Mouse (Mus musculus): ENCODE measurements around the gene Fam173b. TPM values are rescaled to one million over a fixed set of nuclear protein-coding genes. Genes with fewer than 3 reads are reported as not detected.
A peak's percentile ranks its signal among the peaks of the same experiment; 100 is the strongest.

Fam173b gene
- 13.8 and 15.9 TPM in 2 replicates for polyA plus RNA-seq (2015; fragmentation: Nextera tagmentation; extraction: Ambion mirVana)

DNA sequence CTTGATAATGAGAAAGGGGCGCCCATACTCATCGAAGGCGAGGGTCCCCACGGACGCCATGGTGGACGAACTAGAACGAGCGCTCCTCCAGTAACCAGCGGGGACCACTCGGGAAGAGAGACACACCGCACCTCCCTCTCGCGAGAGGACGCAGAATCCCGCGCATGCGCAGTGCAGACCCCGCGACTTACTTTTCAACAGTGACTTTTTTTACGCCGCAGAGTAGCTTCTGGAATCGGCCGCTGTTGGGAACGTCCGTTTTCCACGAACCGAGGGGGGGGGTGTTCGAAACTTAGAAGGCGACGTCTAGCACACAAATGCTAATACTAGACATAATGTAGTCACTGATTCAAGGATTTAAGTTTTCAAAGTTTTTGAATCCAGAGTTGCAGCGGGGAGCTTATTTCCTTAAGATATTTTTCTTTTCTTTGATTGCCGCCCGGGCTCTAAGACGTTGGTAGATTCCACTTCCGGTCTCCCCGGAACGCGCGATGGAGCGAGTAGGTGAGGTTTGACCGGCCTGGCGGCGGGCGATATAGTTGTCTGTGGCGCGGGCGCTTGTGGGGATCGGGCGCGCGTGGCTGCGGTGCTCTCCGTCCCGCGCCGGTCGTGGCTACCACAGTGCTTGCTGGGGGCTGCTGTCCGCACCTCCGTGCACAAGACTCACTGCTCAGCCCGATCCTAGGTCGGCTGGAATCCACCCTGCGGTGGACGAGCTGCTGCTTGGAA, at the start of gene Fam173b, which contains the start of gene Cct5:
Gene Fam173b (plus strand): TSS at position 207 of the 729 bp plus-strand sequence.
Gene Cct5 (minus strand): TSS at position 159 of the 729 bp plus-strand sequence.
- H3K4me3 ChIP-seq, result peak within 1 kb of the TSS; percentile 88
- H3K4me1 ChIP-seq, result peaks cover 27% of the 10 kb centered on the region
- no peaks in the 10 kb centered on the region for H3K9me3 ChIP-seq
- H3K27ac ChIP-seq, result peak within 1 kb of the TSS; percentile 96
- WGBS, result under 1% methylated on average over 63 of the region's 63 CpGs
- peak within 1 kb of the TSS; percentile 96 for H3K9ac ChIP-seq
- ATAC-seq (ENCODE audit: borderline replicate concordance, extremely low read depth, low FRiP score, low TSS enrichment), result peak; percentile 90
- H3K36me3 ChIP-seq, result peaks cover 8% of the 10 kb centered on the region; the same call in 1 of the 2 replicates
- H3K4me2 ChIP-seq, result peak within 1 kb of the TSS; percentile 77
- no peaks in the 10 kb centered on the region for H3K27me3 ChIP-seq

DNA sequence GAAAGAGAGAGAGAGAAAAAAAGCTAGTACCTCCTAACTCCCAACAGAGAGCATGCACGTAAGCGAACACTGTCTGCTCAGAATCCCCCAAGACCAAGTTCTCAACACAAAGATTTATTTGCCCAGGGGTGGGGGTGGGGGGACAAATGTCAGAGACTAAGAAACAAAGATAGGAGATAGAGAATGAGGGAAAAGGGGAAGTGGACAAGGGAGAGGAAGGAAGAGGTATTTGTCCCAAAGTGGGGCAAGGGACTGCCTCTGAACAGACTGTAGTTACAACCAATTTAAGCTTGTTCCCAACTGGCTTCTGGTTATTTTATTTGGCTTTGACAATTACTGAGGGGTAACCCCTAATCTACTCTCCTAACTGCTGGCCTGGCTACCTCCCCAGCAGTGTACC, 46.8 kb upstream of the Fam173b start:
- no peaks in the 10 kb centered on the region for H3K9me3 ChIP-seq
- no peak overlapping the region for H3K4me3 ChIP-seq
- no peaks in the 10 kb centered on the region for H3K27me3 ChIP-seq
- no peak overlapping the region for H3K4me2 ChIP-seq
- H3K4me1 ChIP-seq, result no peaks in the 10 kb centered on the region
- WGBS, result 94% methylated on average over 2 of the region's 2 CpGs
- H3K9ac ChIP-seq, result no peak overlapping the region
- H3K36me3 ChIP-seq, result no peaks in the 10 kb centered on the region
- no peak for ATAC-seq (ENCODE audit: borderline replicate concordance, extremely low read depth, low FRiP score, low TSS enrichment)
- H3K27ac ChIP-seq, result no peak overlapping the region

DNA sequence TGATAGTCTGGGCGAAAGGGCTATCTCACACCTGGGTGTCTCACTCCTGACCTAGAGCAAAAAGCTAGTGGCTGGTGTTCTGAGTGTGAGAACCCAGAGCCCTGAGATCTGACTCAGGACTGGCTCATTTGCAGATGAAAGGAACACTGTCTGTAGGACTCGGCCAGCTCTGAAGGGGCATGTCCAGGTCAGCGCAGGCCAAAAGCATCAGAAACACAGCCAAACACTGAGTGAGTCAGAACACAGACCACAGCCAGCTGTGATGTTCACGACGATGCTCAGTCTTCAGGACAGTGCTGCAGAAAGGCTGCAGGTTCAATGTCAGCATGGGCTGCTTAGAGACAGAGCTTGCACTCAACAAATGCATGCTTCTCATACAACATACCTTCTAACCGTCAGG, 40.3 kb upstream of the Fam173b start:
- peaks cover 13% of the 10 kb centered on the region; the same call in 1 of the 2 replicates for H3K4me1 ChIP-seq
- H3K9ac ChIP-seq, result no peak overlapping the region
- no peaks in the 10 kb centered on the region for H3K9me3 ChIP-seq
- no peaks in the 10 kb centered on the region for H3K36me3 ChIP-seq
- H3K4me3 ChIP-seq, result no peak overlapping the region
- 81% methylated on average over 6 of the region's 6 CpGs for WGBS
- H3K4me2 ChIP-seq, result no peak overlapping the region
- H3K27ac ChIP-seq, result no peak overlapping the region
- no peak for ATAC-seq (ENCODE audit: borderline replicate concordance, extremely low read depth, low FRiP score, low TSS enrichment)
- no peaks in the 10 kb centered on the region for H3K27me3 ChIP-seq

DNA sequence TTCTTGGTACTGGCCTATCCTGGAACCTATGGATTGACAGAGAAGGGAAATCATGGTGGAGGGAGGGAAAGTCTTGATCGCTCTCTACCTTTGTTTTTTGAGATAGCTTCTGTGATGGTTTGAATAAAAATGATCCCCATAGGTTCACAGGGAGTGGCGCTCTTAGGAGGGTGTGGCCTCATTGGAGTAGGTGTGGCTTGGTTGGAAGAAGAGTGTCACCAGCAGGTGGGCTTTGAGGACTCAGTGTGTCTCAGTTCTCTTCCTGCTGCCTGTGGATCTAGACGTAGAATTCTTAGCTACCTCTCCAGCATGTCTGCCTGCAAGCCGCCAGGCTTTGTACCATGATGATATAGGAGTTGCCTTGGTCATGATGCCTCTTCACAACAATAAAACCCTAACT, 39.7 kb upstream of the Fam173b start:
- peaks cover 13% of the 10 kb centered on the region; the same call in 1 of the 2 replicates for H3K4me1 ChIP-seq
- H3K4me2 ChIP-seq, result no peak overlapping the region
- ATAC-seq (ENCODE audit: borderline replicate concordance, extremely low read depth, low FRiP score, low TSS enrichment), result no peak
- H3K36me3 ChIP-seq, result no peaks in the 10 kb centered on the region
- no peaks in the 10 kb centered on the region for H3K9me3 ChIP-seq
- no peak overlapping the region for H3K27ac ChIP-seq
- H3K9ac ChIP-seq, result no peak overlapping the region
- 92% methylated on average over 4 of the region's 4 CpGs for WGBS
- no peaks in the 10 kb centered on the region for H3K27me3 ChIP-seq
- H3K4me3 ChIP-seq, result no peak overlapping the region

DNA sequence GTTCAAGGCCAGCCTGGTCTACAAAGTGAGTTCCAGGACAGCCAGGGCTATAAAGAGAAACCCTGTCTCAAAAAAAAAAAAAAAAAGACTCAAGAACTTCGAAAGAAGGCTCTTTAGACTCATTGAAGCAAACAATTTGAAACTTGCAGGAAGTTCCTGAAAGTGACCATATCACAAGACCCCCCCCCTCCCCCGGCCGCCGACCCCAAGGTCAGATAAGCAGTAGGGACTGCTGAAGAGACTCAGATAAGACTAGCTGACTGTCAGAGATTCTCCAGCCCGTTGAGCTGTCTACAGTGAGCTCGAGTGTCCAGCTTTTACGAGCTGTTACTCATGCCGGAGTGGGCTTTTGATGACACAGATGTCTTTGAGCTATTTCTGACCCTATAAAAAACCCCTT, 38.8 kb upstream of the Fam173b start:
- H3K9me3 ChIP-seq, result no peaks in the 10 kb centered on the region
- 55% methylated on average over 8 of the region's 8 CpGs for WGBS
- no peak overlapping the region for H3K27ac ChIP-seq
- no peak overlapping the region for H3K4me3 ChIP-seq
- no peak for ATAC-seq (ENCODE audit: borderline replicate concordance, extremely low read depth, low FRiP score, low TSS enrichment)
- H3K4me1 ChIP-seq, result peaks cover 13% of the 10 kb centered on the region; the same call in 1 of the 2 replicates
- H3K4me2 ChIP-seq, result no peak overlapping the region
- no peaks in the 10 kb centered on the region for H3K36me3 ChIP-seq
- H3K27me3 ChIP-seq, result no peaks in the 10 kb centered on the region
- H3K9ac ChIP-seq, result no peak overlapping the region

DNA sequence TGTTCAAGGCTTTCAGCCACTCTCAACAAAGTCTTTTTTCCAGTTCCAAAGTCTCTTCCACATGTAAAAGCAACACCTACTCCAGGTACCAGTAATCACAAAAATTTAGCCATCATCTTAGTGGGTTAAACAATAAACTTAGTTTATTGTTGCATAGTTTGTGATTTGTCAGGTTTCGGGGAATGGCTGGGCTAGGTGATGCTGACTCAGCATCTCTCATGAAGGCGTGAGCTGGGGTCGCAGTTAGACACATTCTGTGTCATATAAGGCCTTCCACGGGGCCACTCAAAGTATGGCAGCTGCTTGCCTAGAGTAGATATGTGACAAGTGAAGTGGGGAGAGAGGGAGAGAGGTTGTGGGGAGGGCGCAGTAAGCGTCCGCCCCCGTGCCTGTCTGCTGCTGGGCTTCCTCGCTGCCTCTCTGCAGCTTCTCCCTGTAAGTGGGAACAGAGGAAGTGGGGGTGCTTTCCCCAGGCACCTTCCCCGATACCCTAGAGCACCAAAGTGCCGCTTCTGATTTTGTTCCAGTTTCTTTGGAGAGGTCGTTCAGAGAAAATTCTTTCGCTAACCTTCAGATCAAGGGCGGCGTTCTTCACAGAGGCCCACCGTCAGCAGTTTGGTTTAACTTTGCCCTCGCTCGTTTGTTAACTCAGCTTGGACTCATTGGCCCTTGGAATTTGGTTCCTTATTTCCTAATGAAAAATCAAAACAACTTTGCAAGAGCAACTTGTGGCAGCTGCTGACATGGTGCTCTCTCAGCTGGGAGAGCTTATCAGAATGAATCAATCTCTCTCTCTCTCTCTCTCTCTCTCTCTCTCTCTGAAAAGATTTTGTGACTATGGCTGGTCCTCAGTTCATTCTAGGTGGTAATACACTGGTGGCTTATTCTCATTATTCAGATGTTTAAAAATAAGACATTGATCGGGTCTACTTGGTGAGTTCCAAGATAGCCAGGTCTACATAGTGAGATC, 37.8 kb upstream of the Fam173b start:
- H3K27me3 ChIP-seq, result no peaks in the 10 kb centered on the region
- H3K27ac ChIP-seq, result peak overlapping the region; percentile 75
- H3K36me3 ChIP-seq, result no peaks in the 10 kb centered on the region
- no peak for ATAC-seq (ENCODE audit: borderline replicate concordance, extremely low read depth, low FRiP score, low TSS enrichment)
- 0 out of 2 replicates have a peak overlapping the region, but pooled peaks have one; percentile 10 for H3K4me3 ChIP-seq
- H3K4me1 ChIP-seq, result peaks cover 21% of the 10 kb centered on the region
- peak overlapping the region; percentile 42 for H3K4me2 ChIP-seq
- no peaks in the 10 kb centered on the region for H3K9me3 ChIP-seq
- WGBS, result 31% methylated on average over 19 of the region's 19 CpGs
- no peak overlapping the region for H3K9ac ChIP-seq

DNA sequence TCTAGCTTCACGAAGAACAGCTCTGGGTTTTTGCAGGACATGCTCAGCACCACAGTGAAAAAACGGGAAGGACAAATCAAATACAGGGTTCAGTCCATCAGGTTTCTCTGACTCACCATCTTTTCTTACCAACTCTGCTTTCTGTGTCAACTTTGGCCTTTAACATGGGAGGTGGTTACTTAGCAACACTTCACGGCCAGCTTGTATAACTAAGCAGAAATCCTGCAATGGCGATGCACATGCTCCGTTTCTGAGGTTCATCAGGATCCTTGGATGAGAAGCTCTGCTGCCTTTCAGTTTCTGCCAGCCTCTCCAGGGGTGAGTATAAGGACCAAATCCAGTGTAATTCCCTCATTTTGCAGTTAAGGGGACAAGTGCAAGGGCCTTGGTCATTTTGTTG, 36.5 kb upstream of the Fam173b start, which contains the start of gene Cmbl:
Gene Cmbl (plus strand): TSS at position 206 of the 400 bp plus-strand sequence.
- H3K36me3 ChIP-seq, result no peaks in the 10 kb centered on the region
- H3K9ac ChIP-seq, result no peak within 1 kb of the TSS
- no peak for ATAC-seq (ENCODE audit: borderline replicate concordance, extremely low read depth, low FRiP score, low TSS enrichment)
- H3K4me1 ChIP-seq, result peaks cover 33% of the 10 kb centered on the region
- no peak within 1 kb of the TSS for H3K4me3 ChIP-seq
- H3K4me2 ChIP-seq, result no peak within 1 kb of the TSS; the same call in 1 of the 2 replicates
- H3K27me3 ChIP-seq, result no peaks in the 10 kb centered on the region
- peak within 1 kb of the TSS; percentile 75 for H3K27ac ChIP-seq
- WGBS, result 38% methylated on average over 5 of the region's 5 CpGs
- no peaks in the 10 kb centered on the region for H3K9me3 ChIP-seq

DNA sequence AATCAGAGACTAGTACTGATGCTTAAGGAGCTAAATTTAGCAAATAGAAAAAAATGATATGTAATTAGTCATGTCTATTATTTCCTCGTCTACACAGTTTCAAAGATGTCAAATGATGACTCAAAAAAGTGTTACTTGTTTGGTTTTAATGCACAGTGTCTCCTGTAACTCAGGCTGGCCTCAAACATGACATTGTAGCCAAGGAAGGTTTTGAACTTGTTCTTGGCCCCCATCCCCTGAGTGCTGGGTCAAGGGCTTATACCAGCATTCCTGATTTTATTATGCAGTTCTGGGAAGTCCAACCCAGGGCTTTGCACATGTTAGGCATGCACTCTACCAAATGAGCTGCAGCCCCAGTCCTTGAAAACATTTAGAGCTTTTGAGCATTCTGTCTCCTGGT, 35.9 kb upstream of the Fam173b start:
- Histone ChIP-seq H3K9ac (no peak overlapping the region), H3K4me3 (no peak overlapping the region), H3K4me2 (no peak overlapping the region), H3K27me3 (no peaks in the 10 kb centered on the region), H3K36me3 (no peaks in the 10 kb centered on the region), H3K9me3 (no peaks in the 10 kb centered on the region), H3K4me1 (peaks cover 33% of the 10 kb centered on the region), H3K27ac (no peak overlapping the region)
- WGBS, result 61% methylated on average over 1 of the region's 1 CpGs
- no peak for ATAC-seq (ENCODE audit: borderline replicate concordance, extremely low read depth, low FRiP score, low TSS enrichment)

DNA sequence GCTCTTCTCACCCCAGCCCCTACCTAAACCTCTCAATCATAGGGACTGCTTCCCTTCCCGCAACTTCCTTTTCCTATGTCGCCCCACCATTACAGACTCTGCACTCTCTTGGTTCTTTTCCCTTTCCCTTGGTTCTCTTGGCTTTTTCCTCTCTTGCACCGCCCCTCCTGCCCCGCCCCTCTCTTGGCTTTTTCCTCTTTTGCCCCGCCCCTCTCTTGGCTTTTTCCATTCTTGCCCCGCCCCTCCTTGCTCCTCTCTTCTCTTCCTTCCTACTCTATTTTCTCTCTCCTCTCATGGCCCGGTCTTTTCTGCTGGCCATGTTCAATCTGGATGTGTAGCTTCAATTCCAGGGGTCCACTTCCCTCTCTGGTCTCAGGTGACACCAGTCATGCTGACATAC, 34.2 kb upstream of the Fam173b start:
- H3K9me3 ChIP-seq, result no peaks in the 10 kb centered on the region
- no peaks in the 10 kb centered on the region for H3K27me3 ChIP-seq
- H3K4me1 ChIP-seq, result peaks cover 33% of the 10 kb centered on the region
- ATAC-seq (ENCODE audit: borderline replicate concordance, extremely low read depth, low FRiP score, low TSS enrichment), result no peak
- H3K9ac ChIP-seq, result no peak overlapping the region
- no peak overlapping the region for H3K27ac ChIP-seq
- no peak overlapping the region for H3K4me2 ChIP-seq
- 77% methylated on average over 7 of the region's 7 CpGs for WGBS
- H3K36me3 ChIP-seq, result no peaks in the 10 kb centered on the region
- H3K4me3 ChIP-seq, result no peak overlapping the region

DNA sequence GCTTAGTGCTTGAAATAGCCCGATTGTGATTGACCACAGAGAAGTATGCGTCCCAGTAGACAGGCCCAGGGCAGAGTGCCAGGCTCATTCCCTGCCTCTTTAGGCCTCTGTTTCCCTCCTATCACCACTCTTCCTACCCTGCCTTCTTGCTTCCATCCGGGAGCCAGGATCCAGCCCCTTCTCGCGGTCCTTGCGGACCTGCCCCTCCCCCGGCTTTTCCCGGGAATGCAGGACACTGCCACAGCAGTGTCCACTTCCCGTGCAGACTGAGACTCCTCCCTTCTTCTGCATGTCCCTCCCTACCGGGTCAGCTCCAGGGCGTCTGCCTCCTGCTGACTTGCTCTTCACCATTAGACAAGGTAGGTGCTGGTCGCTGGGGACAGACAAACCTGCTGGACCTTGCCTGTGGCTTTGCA, 33.1 kb upstream of the Fam173b start:
- Histone ChIP-seq H3K27me3 (no peaks in the 10 kb centered on the region), H3K4me3 (peak overlapping the region; percentile 4; the same call in 1 of the 2 replicates), H3K27ac (peak overlapping the region; percentile 20), H3K36me3 (no peaks in the 10 kb centered on the region), H3K4me2 (peak overlapping the region; percentile 43), H3K9ac (no peak overlapping the region), H3K9me3 (no peaks in the 10 kb centered on the region), H3K4me1 (peaks cover 27% of the 10 kb centered on the region)
- ATAC-seq (ENCODE audit: borderline replicate concordance, extremely low read depth, low FRiP score, low TSS enrichment), result peak; percentile 85
- WGBS, result 13% methylated on average over 12 of the region's 12 CpGs

DNA sequence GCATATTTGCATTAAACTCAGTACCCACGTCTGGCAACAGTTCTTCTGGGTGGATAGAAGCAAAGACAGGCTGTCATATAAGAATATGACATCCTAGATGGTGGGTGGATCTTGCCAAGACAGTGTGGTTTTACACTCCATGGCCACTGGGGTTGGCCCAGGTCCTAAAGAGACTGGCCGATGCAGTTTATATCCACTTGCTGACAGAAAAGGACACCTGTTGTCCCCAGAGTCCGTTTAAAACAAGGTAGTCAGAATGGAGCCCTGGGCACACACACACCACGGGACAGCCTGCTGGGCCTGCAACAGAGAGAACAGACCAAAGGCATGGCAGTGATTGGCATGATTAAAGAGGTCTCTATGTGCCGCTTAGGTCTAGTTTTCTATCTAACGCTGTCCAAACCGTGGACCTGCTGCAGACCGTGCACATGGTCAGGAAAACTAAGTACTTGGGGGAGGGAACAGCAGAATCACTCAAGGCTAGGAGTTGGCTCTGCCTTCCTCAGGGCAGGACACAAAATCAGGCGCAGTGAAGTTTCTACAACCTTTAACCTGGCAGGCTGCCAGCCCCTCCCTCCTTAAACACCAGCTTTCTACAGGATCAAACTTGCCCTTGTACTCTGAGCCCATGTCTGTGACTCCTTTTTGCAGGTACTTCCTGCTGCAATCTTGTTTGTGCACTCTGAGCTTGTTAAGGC, 32.2 kb upstream of the Fam173b start:
- 49% methylated on average over 9 of the region's 9 CpGs for WGBS
- Histone ChIP-seq H3K27me3 (no peaks in the 10 kb centered on the region), H3K9me3 (no peaks in the 10 kb centered on the region), H3K27ac (no peak overlapping the region), H3K4me1 (peaks cover 21% of the 10 kb centered on the region), H3K4me3 (no peak overlapping the region), H3K9ac (no peak overlapping the region), H3K36me3 (no peaks in the 10 kb centered on the region), H3K4me2 (no peak overlapping the region)
- ATAC-seq (ENCODE audit: borderline replicate concordance, extremely low read depth, low FRiP score, low TSS enrichment), result peak; percentile 45
